Mouse (Mus musculus): ENCODE measurements at regions not wholly inside any gene's neighbourhood (a gene's known extent, or its start where the extent isn't known, plus 50 kb on each side); places are given as distances from the start of the nearest gene placed in this dataset.

DNA sequence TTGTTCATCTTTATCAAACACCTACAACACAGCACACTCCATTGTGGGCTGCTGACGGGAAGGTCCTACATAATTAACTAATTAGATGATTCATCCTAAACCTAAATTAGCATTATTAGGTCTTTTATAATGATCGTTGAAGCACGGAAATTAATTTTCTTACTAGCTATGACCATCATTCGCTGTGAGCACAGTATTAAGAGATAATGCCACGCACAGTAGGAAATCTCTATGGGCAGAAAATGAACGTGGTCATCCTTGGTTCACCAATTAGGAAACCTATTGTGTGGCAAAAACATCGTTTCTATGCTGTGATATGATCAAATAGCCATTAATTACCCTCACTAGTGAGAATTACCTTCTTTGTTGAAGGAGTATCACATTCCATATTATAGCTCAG is 56.4 kb upstream of the Mbip start:
- no peak for TF ChIP-seq CTCF (conservative IDR thresholded peaks at IDR 0.05; ENCODE audit: insufficient read depth, insufficient read length, low read depth, low read length)
- TF ChIP-seq POLR2A (IDR thresholded peaks at IDR 0.05; ENCODE audit: low read depth, low read length) = no peak

Data from kidney, adult 2 months (tissue).